Mouse (Mus musculus) MEL (cell line): Measurements from ENCODE around the gene Maip1. TPM values are rescaled to one million over a fixed set of nuclear protein-coding genes. Genes with fewer than 3 reads are reported as not detected.

Source experiments
- DNase-seq: peaks from one replicate; pipeline ENCODE4 v3.0.0; 2011; ENCODE audit warnings: low read depth, low spot score
- H3K27ac ChIP-seq: 2 replicates; pipeline ENCODE4 v1.5.1; 2012; ENCODE audit warnings: low read depth, mild to moderate bottlenecking, control low read depth, low read length, moderate library complexity; ENCODE audit not compliant: control insufficient read depth
- H3K27me3 ChIP-seq, 2 experiments: fragments of 150-350 bp in 1 of 2; sonication (generic) in 1 of 2; 2 replicates each; pipeline ENCODE4 v1.6.1; 2012; ENCODE audit warnings: low read length in 2 of 2, mild to moderate bottlenecking in 2 of 2, improper control_type of control experiment in 1 of 2, moderate library complexity in 1 of 2; ENCODE audit not compliant: insufficient read depth in 2 of 2, control insufficient read depth in 1 of 2
- H3K36me3 ChIP-seq, 2 experiments: 2 replicates each; pipeline ENCODE4 v1.6.1; 2012 to 2014; ENCODE audit warnings: low read length in 2 of 2, improper control_type of control experiment in 1 of 2, inconsistent platforms in 1 of 2, mild to moderate bottlenecking in 1 of 2; ENCODE audit not compliant: insufficient read depth in 2 of 2, control insufficient read depth in 1 of 2
- H3K4me1 ChIP-seq, 2 experiments: fragments of 150-350 bp in 1 of 2; sonication (generic) in 1 of 2; 2 replicates each; pipeline ENCODE4 v1.6.1; 2012; ENCODE audit warnings: low read length in 2 of 2, improper control_type of control experiment in 1 of 2, mild to moderate bottlenecking in 1 of 2; ENCODE audit not compliant: insufficient read depth in 2 of 2, control insufficient read depth in 1 of 2
- H3K4me3 ChIP-seq, 2 experiments: fragments of 150-350 bp in 1 of 2; sonication (generic) in 1 of 2; 2 replicates each; pipeline ENCODE4 v1.5.1; 2012; ENCODE audit warnings: low read depth in 2 of 2, low read length in 2 of 2, mild to moderate bottlenecking in 2 of 2, moderate library complexity in 2 of 2, control low read depth in 1 of 2, improper control_type of control experiment in 1 of 2; ENCODE audit not compliant: control insufficient read depth in 1 of 2, insufficient read depth in 1 of 2
- H3K79me2 ChIP-seq: 2 replicates; pipeline ENCODE4 v1.6.1; 2012; ENCODE audit warnings: mild to moderate bottlenecking, low read length, moderate library complexity; ENCODE audit not compliant: control insufficient read depth, poor library complexity, insufficient read depth
- H3K9ac ChIP-seq: 2 replicates; pipeline ENCODE4 v1.6.1; 2012; ENCODE audit warnings: low read depth, mild to moderate bottlenecking, control low read depth, low read length, moderate library complexity; ENCODE audit not compliant: control insufficient read depth, poor library complexity, severe bottlenecking
- H3K9me3 ChIP-seq: fragments of 150-350 bp; sonication (generic); replicated peaks from 2 replicates; pipeline ENCODE4 v1.6.1; 2012; ENCODE audit warnings: mild to moderate bottlenecking, low read length, improper control_type of control experiment, moderate library complexity; ENCODE audit not compliant: insufficient read depth
- BHLHE40 ChIP-seq: IDR thresholded peaks from 2 replicates; pipeline ENCODE4 v1.6.1; 2012; ENCODE audit warnings: low read depth, mild to moderate bottlenecking, inconsistent platforms, low read length, improper control_type of control experiment, borderline replicate concordance
- CHD1 ChIP-seq: IDR thresholded peaks from 2 replicates; pipeline ENCODE4 v1.6.1; 2012; ENCODE audit warnings: low read depth, mild to moderate bottlenecking, inconsistent platforms, low read length, improper control_type of control experiment
- CHD2 ChIP-seq: IDR thresholded peaks from 2 replicates; pipeline ENCODE4 v1.6.1; 2011; ENCODE audit warnings: low read length, improper control_type of control experiment
- CTCF ChIP-seq, 3 experiments: IDR thresholded peaks in 2 of 3; conservative IDR thresholded peaks in 1 of 3; 2 replicates each; pipeline ENCODE4 v1.5.1; 2011 to 2012; ENCODE audit warnings: low read length in 3 of 3, low read depth in 2 of 3, mild to moderate bottlenecking in 2 of 3, improper control_type of control experiment in 1 of 3, inconsistent platforms in 1 of 3, mixed read lengths in 1 of 3, moderate library complexity in 1 of 3; ENCODE audit not compliant: control insufficient read depth in 1 of 3, insufficient read depth in 1 of 3, poor library complexity in 1 of 3, severe bottlenecking in 1 of 3
- E2F4 ChIP-seq: IDR thresholded peaks from 2 replicates; pipeline ENCODE4 v1.6.1; 2011; ENCODE audit warnings: low read depth, low read length, improper control_type of control experiment, borderline replicate concordance
- ELF1 ChIP-seq: IDR thresholded peaks from 2 replicates; pipeline ENCODE4 v1.6.1; 2014; ENCODE audit warnings: low read depth, mild to moderate bottlenecking, inconsistent platforms, low read length, improper control_type of control experiment, moderate library complexity
- ETS1 ChIP-seq: IDR thresholded peaks from 2 replicates; pipeline ENCODE4 v1.6.1; 2012; ENCODE audit warnings: low read depth, mild to moderate bottlenecking, inconsistent platforms, low read length, improper control_type of control experiment, moderate library complexity
- GABPA ChIP-seq: IDR thresholded peaks from 2 replicates; pipeline ENCODE4 v1.6.1; 2012; ENCODE audit warnings: low read depth, mild to moderate bottlenecking, inconsistent platforms, low read length, improper control_type of control experiment, moderate library complexity
- GATA1 ChIP-seq: IDR thresholded peaks from 2 replicates; pipeline ENCODE4 v1.6.1; 2011; ENCODE audit warnings: low read depth, low read length, improper control_type of control experiment
- HCFC1 ChIP-seq: IDR thresholded peaks from 2 replicates; pipeline ENCODE4 v1.6.1; 2012; ENCODE audit warnings: low read depth, mild to moderate bottlenecking, inconsistent platforms, low read length, improper control_type of control experiment, moderate library complexity
- JUND ChIP-seq: IDR thresholded peaks from 2 replicates; pipeline ENCODE4 v1.6.1; 2011; ENCODE audit warnings: low read depth, mild to moderate bottlenecking, improper control_type of control experiment, low read length
- KAT2A ChIP-seq: conservative IDR thresholded peaks from 2 replicates; pipeline ENCODE4 v1.6.1; 2012; ENCODE audit warnings: low read depth, low read length, improper control_type of control experiment, inconsistent platforms
- MAFK ChIP-seq: IDR thresholded peaks from 2 replicates; pipeline ENCODE4 v1.6.1; 2011; ENCODE audit warnings: low read depth, mild to moderate bottlenecking, low read length, improper control_type of control experiment, borderline replicate concordance
- MAX ChIP-seq: IDR thresholded peaks from 2 replicates; pipeline ENCODE4 v1.6.1; 2011; ENCODE audit warnings: low read length, improper control_type of control experiment
- MAZ ChIP-seq: IDR thresholded peaks from 2 replicates; pipeline ENCODE4 v1.6.1; 2012; ENCODE audit warnings: low read depth, mild to moderate bottlenecking, inconsistent platforms, low read length, improper control_type of control experiment
- MEF2A ChIP-seq: IDR thresholded peaks from 2 replicates; pipeline ENCODE4 v1.6.1; 2014; ENCODE audit warnings: low read depth, mild to moderate bottlenecking, inconsistent platforms, low read length, improper control_type of control experiment; ENCODE audit not compliant: poor library complexity, insufficient replicate concordance, severe bottlenecking; ENCODE audit errors: extremely low read depth
- MXI1 ChIP-seq: IDR thresholded peaks from 2 replicates; pipeline ENCODE4 v1.6.1; 2011; ENCODE audit warnings: mild to moderate bottlenecking, low read depth, low read length, improper control_type of control experiment
- MYB ChIP-seq: IDR thresholded peaks from 2 replicates; pipeline ENCODE4 v1.6.1; 2011; ENCODE audit warnings: mild to moderate bottlenecking, low read depth, low read length, improper control_type of control experiment
- MYC ChIP-seq: IDR thresholded peaks from 2 replicates; pipeline ENCODE4 v1.6.1; 2011; ENCODE audit warnings: low read depth, mild to moderate bottlenecking, low read length, improper control_type of control experiment, moderate library complexity
- NELFE ChIP-seq: IDR thresholded peaks from 2 replicates; pipeline ENCODE4 v1.6.1; 2011; ENCODE audit warnings: low read depth, low read length, improper control_type of control experiment
- NRF1 ChIP-seq: IDR thresholded peaks from 2 replicates; pipeline ENCODE4 v1.6.1; 2014; ENCODE audit warnings: low read depth, mild to moderate bottlenecking, inconsistent platforms, low read length, improper control_type of control experiment, moderate library complexity; ENCODE audit not compliant: poor library complexity, insufficient read depth, severe bottlenecking
- POLR2A ChIP-seq, 2 experiments: IDR thresholded peaks; 2 replicates each; pipeline ENCODE4 v1.6.1; 2011 to 2012; ENCODE audit warnings: low read length in 2 of 2, mild to moderate bottlenecking in 2 of 2, control low read depth in 1 of 2, improper control_type of control experiment in 1 of 2, low read depth in 1 of 2, moderate library complexity in 1 of 2; ENCODE audit not compliant: control insufficient read depth in 1 of 2, insufficient read depth in 1 of 2, poor library complexity in 1 of 2
- POLR2AphosphoS2 ChIP-seq: IDR thresholded peaks from 2 replicates; pipeline ENCODE4 v1.6.1; 2011; ENCODE audit warnings: low read length, improper control_type of control experiment
- POLR2AphosphoS5 ChIP-seq: IDR thresholded peaks from 2 replicates; pipeline ENCODE4 v1.6.1; 2012; ENCODE audit warnings: low read depth, borderline replicate concordance, mild to moderate bottlenecking, inconsistent platforms, low read length, moderate library complexity, mixed read lengths
- RAD21 ChIP-seq: IDR thresholded peaks from 2 replicates; pipeline ENCODE4 v1.6.1; 2011; ENCODE audit warnings: mild to moderate bottlenecking, low read depth, low read length, improper control_type of control experiment
- RCOR1 ChIP-seq: IDR thresholded peaks from 2 replicates; pipeline ENCODE4 v1.6.1; 2012; ENCODE audit warnings: low read depth, mild to moderate bottlenecking, inconsistent platforms, low read length, improper control_type of control experiment
- SIN3A ChIP-seq: IDR thresholded peaks from 2 replicates; pipeline ENCODE4 v1.6.1; 2012; ENCODE audit warnings: low read length, improper control_type of control experiment, inconsistent platforms
- TAL1 ChIP-seq: IDR thresholded peaks from 2 replicates; pipeline ENCODE4 v1.6.1; 2012; ENCODE audit warnings: mild to moderate bottlenecking, inconsistent platforms, low read length, moderate library complexity, mixed read lengths
- TBP ChIP-seq: IDR thresholded peaks from 2 replicates; pipeline ENCODE4 v1.8.0; 2011; ENCODE audit warnings: low read depth, low read length, improper control_type of control experiment
- TCF12 ChIP-seq: IDR thresholded peaks from 2 replicates; pipeline ENCODE4 v1.6.1; 2014; ENCODE audit warnings: low read depth, mild to moderate bottlenecking, inconsistent platforms, low read length, improper control_type of control experiment, moderate library complexity
- UBTF ChIP-seq: IDR thresholded peaks from 2 replicates; pipeline ENCODE4 v1.6.1; 2012; ENCODE audit warnings: low read depth, mild to moderate bottlenecking, inconsistent platforms, low read length, improper control_type of control experiment, moderate library complexity, borderline replicate concordance; ENCODE audit not compliant: insufficient read depth
- USF1 ChIP-seq: IDR thresholded peaks from 2 replicates; pipeline ENCODE4 v1.6.1; 2014; ENCODE audit warnings: low read depth, mild to moderate bottlenecking, inconsistent platforms, low read length, improper control_type of control experiment, moderate library complexity
- USF2 ChIP-seq, 2 experiments: IDR thresholded peaks; 2 replicates each; pipeline ENCODE4 v1.6.1; 2011 to 2012; ENCODE audit warnings: improper control_type of control experiment in 2 of 2, low read length in 2 of 2, borderline replicate concordance in 1 of 2, inconsistent platforms in 1 of 2, low read depth in 1 of 2, mild to moderate bottlenecking in 1 of 2; ENCODE audit not compliant: insufficient read depth in 1 of 2
- ZC3H11A ChIP-seq: IDR thresholded peaks from 2 replicates; pipeline ENCODE4 v1.6.1; 2012; ENCODE audit warnings: low read depth, mild to moderate bottlenecking, inconsistent platforms, low read length, improper control_type of control experiment
- ZKSCAN1 ChIP-seq: IDR thresholded peaks from 2 replicates; pipeline ENCODE4 v1.6.1; 2012; ENCODE audit warnings: low read depth, mild to moderate bottlenecking, inconsistent platforms, low read length, improper control_type of control experiment, moderate library complexity
- ZMIZ1 ChIP-seq: IDR thresholded peaks from 2 replicates; pipeline ENCODE4 v1.6.1; 2012; ENCODE audit warnings: low read depth, mild to moderate bottlenecking, inconsistent platforms, low read length, improper control_type of control experiment, moderate library complexity
- ZNF384 ChIP-seq: IDR thresholded peaks from 2 replicates; pipeline ENCODE4 v1.6.1; 2012; ENCODE audit warnings: low read depth, mild to moderate bottlenecking, inconsistent platforms, low read length, improper control_type of control experiment
- polyA plus RNA-seq, 2 experiments: library from polyadenylated mRNA; stranded (reverse) in 1 of 2; unstranded in 1 of 2; fragments of >175 nt in 1 of 2; fragments of >200 nt in 1 of 2; gene quantifications; 2 replicates each; pipeline versions ENCODE4 v1.2.1 to v1.2.4; 2012; ENCODE audit warnings: low replicate concordance in 2 of 2, low read depth in 1 of 2; ENCODE audit not compliant: insufficient read length in 2 of 2, insufficient read depth in 1 of 2, missing spikeins in 1 of 2
- total RNA-seq: library from RNA; depleted of rRNA; stranded (reverse); fragments of 300-350 nt; gene quantifications from 2 replicates; pipeline ENCODE4 v1.2.3, GENCODE M21; 2012

Maip1 gene
- total and polyA plus RNA-seq, 3 experiments, result 8.8 to 10.2 TPM; not detected in 1

DNA sequence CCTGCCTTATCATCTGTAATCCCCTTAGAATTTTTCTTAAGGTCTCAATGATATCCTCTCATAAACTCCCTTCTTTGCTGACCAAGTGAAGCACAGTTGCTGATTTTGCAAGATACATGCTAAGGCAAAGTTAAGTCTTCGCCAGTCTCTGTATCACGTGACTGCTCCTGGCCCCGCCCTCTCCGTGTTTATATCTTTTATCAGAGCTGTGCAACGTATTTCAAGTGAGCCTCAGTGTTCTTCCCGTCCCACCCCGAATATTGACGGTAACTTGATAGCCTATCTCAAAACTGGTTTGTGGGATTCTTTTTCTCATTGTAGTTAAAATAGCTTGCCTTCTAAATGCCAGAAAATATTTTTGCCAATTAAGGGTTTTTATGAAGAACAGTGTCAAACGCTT, 30.3 kb downstream of the Maip1 start:
- peak overlapping the region; percentile 45 for H3K9ac ChIP-seq
- peak overlapping the region; percentile 26 to 33 for H3K4me3 ChIP-seq
- peaks cover 0 to 4% of the 10 kb centered on the region in 2 experiments; a peak in 1 of 4 replicates for H3K36me3 ChIP-seq
- no peaks in the 10 kb centered on the region for H3K79me2 ChIP-seq
- H3K9me3 ChIP-seq, result no peaks in the 10 kb centered on the region
- peak; percentile 86 for DNase-seq
- peaks cover 2 to 14% of the 10 kb centered on the region in 2 experiments; a peak in 3 of 4 replicates for H3K4me1 ChIP-seq
- H3K27me3 ChIP-seq, result no peaks in the 10 kb centered on the region; a peak in 2 of 4 replicates
- H3K27ac ChIP-seq, result peak overlapping the region; percentile 30
- TF ChIP-seq ELF1, result no peak
- TF ChIP-seq NRF1, result no peak
- peak; percentile 57 for TF ChIP-seq RCOR1
- peak; percentile 58; the same call in 1 of the 2 replicates for TF ChIP-seq HCFC1
- TF ChIP-seq TCF12, result peak; percentile 50; the same call in 1 of the 2 replicates
- peak; percentile 81 for TF ChIP-seq BHLHE40
- peak; percentile 59 to 83; a peak in 3 of 4 replicates for TF ChIP-seq USF2 (IDR thresholded peaks at IDR 0.05; ENCODE audit: borderline replicate concordance in 1 of 2, insufficient read depth in 1 of 2, low read depth in 1 of 2, low read length in 2 of 2)
- TF ChIP-seq GATA1, result peak; percentile 77
- no peak for TF ChIP-seq GABPA
- TF ChIP-seq MAX, result peak; percentile 87
- TF ChIP-seq NELFE, result no peak
- no peak for TF ChIP-seq MYC
- TF ChIP-seq MAFK, result no peak; the same call in 1 of the 2 replicates
- TF ChIP-seq JUND, result no peak
- TF ChIP-seq RAD21, result no peak
- no peak for TF ChIP-seq ZNF384
- no peak for TF ChIP-seq TBP
- TF ChIP-seq POLR2AphosphoS5, result no peak
- no peak for TF ChIP-seq UBTF
- no peak for TF ChIP-seq CTCF (IDR thresholded peaks at IDR 0.05 in 2 of 3, conservative IDR thresholded peaks at IDR 0.05 in 1 of 3; ENCODE audit: control insufficient read depth in 1 of 3, insufficient read depth in 1 of 3, low read depth in 2 of 3, low read length in 3 of 3, poor library complexity in 1 of 3, severe bottlenecking in 1 of 3)
- no peak for TF ChIP-seq ZC3H11A
- no peak for TF ChIP-seq POLR2A (IDR thresholded peaks at IDR 0.05; ENCODE audit: control insufficient read depth in 1 of 2, insufficient read depth in 1 of 2, low read depth in 1 of 2, low read length in 2 of 2, poor library complexity in 1 of 2)
- peak; percentile 54; the same call in 1 of the 2 replicates for TF ChIP-seq SIN3A
- TF ChIP-seq CHD1, result no peak
- TF ChIP-seq TAL1, result no peak
- no peak for TF ChIP-seq POLR2AphosphoS2
- TF ChIP-seq E2F4, result no peak
- no peak for TF ChIP-seq MYB
- TF ChIP-seq ETS1, result peak; percentile 59
- peak; percentile 97 for TF ChIP-seq USF1
- no peak for TF ChIP-seq ZMIZ1
- no peak for TF ChIP-seq MAZ
- no peak for TF ChIP-seq ZKSCAN1
- no peak for TF ChIP-seq KAT2A
- no peak for TF ChIP-seq MEF2A
- TF ChIP-seq CHD2, result no peak
- peak; percentile 45; the same call in 1 of the 2 replicates for TF ChIP-seq MXI1
